Mouse (Mus musculus): ENCODE data around the gene 4930412O13Rik. TPM values are rescaled to one million over a fixed set of nuclear protein-coding genes. Genes with fewer than 3 reads are reported as not detected.

4930412O13Rik gene
- total and polyA plus RNA-seq, 3 experiments: 0.28 TPM; not detected in 2

GRCm38 (mm10) chr2:9884533-9885216 lies 3.6 kb downstream of the 4930412O13Rik start:
- H3K9me3 ChIP-seq (replicated peaks; ENCODE audit: insufficient read depth, low read length): no peaks in the 10 kb centered on the region
- no peak for DNase-seq (ENCODE audit: low read depth, low spot score)
- H3K79me2 ChIP-seq (ENCODE audit: control insufficient read depth, insufficient read depth, low read length, poor library complexity): no peaks in the 10 kb centered on the region
- H3K9ac ChIP-seq (ENCODE audit: control insufficient read depth, low read depth, low read length, poor library complexity, severe bottlenecking): no peak overlapping the region
- H3K27ac ChIP-seq (ENCODE audit: control insufficient read depth, low read depth, low read length): no peak overlapping the region
- H3K36me3 ChIP-seq (ENCODE audit: control insufficient read depth in 1 of 2, insufficient read depth in 2 of 2, low read length in 2 of 2): no peaks in the 10 kb centered on the region
- H3K27me3 ChIP-seq (ENCODE audit: control insufficient read depth in 1 of 2, insufficient read depth in 2 of 2, low read length in 2 of 2): no peaks in the 10 kb centered on the region
- TF ChIP-seq ELF1 (IDR thresholded peaks at IDR 0.05; ENCODE audit: low read depth, low read length): no peak
- H3K4me1 ChIP-seq (ENCODE audit: control insufficient read depth in 1 of 2, insufficient read depth in 2 of 2, low read length in 2 of 2): no peaks in the 10 kb centered on the region
- H3K4me3 ChIP-seq (ENCODE audit: control insufficient read depth in 1 of 2, insufficient read depth in 1 of 2, low read depth in 2 of 2, low read length in 2 of 2): no peak overlapping the region

DNA sequence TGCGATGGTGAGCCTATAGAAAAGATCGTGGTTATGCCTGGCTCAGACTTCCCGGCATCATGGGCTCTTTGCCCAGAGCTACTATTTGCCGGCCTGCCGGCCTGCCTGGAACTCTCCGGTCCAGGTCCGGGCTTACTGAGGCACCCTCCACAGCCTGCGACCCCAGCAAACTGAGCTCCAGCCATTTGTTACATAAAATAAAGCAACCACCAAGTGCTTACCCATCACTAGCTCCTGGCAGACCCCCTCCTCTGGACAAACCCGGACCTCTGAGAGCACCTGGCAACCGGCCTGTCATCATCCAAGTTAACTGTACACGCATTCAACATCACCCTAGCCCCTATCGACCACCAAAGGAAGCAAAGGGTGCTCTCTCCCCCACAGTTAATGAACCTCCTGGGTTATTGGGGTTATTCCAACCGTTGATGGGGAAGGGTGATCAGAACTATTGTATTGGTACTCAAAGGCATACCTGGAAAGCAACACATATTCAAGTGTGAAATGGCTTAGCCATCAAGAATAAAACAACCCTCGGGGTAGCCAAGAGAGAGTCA lies 4.2 kb downstream of the 4930412O13Rik start:
- Histone ChIP-seq H3K4me3 (ENCODE audit: control insufficient read depth in 1 of 2, insufficient read depth in 1 of 2, low read depth in 2 of 2, low read length in 2 of 2) (no peak overlapping the region), H3K36me3 (ENCODE audit: control insufficient read depth in 1 of 2, insufficient read depth in 2 of 2, low read length in 2 of 2) (no peaks in the 10 kb centered on the region; a peak in 1 of 4 replicates), H3K9me3 (replicated peaks; ENCODE audit: insufficient read depth, low read length) (no peaks in the 10 kb centered on the region), H3K79me2 (ENCODE audit: control insufficient read depth, insufficient read depth, low read length, poor library complexity) (no peaks in the 10 kb centered on the region), H3K9ac (ENCODE audit: control insufficient read depth, low read depth, low read length, poor library complexity, severe bottlenecking) (no peak overlapping the region), H3K27ac (ENCODE audit: control insufficient read depth, low read depth, low read length) (no peak overlapping the region), H3K4me1 (ENCODE audit: control insufficient read depth in 1 of 2, insufficient read depth in 2 of 2, low read length in 2 of 2) (no peaks in the 10 kb centered on the region; a peak in 1 of 4 replicates), H3K27me3 (ENCODE audit: control insufficient read depth in 1 of 2, insufficient read depth in 2 of 2, low read length in 2 of 2) (no peaks in the 10 kb centered on the region)
- TF ChIP-seq MYB (IDR thresholded peaks at IDR 0.05; ENCODE audit: low read depth, low read length) (no peak), CHD1 (IDR thresholded peaks at IDR 0.05; ENCODE audit: low read depth, low read length) (no peak), KAT2A (conservative IDR thresholded peaks at IDR 0.05; ENCODE audit: low read depth, low read length) (no peak), GABPA (IDR thresholded peaks at IDR 0.05; ENCODE audit: low read depth, low read length) (no peak), JUND (IDR thresholded peaks at IDR 0.05; ENCODE audit: low read depth, low read length) (no peak), CTCF (IDR thresholded peaks at IDR 0.05 in 2 of 3, conservative IDR thresholded peaks at IDR 0.05 in 1 of 3; ENCODE audit: control insufficient read depth in 1 of 3, insufficient read depth in 1 of 3, low read depth in 2 of 3, low read length in 3 of 3, poor library complexity in 1 of 3, severe bottlenecking in 1 of 3) (no peak), MYC (IDR thresholded peaks at IDR 0.05; ENCODE audit: low read depth, low read length) (no peak)
- DNase-seq (ENCODE audit: low read depth, low spot score): no peak

- Histone ChIP-seq H3K9ac (ENCODE audit: control insufficient read depth, low read depth, low read length, poor library complexity, severe bottlenecking) (no peak overlapping the region), H3K4me3 (ENCODE audit: control insufficient read depth in 1 of 2, insufficient read depth in 1 of 2, low read depth in 2 of 2, low read length in 2 of 2) (no peak overlapping the region), H3K4me1 (ENCODE audit: control insufficient read depth in 1 of 2, insufficient read depth in 2 of 2, low read length in 2 of 2) (peaks cover 0 to 3% of the 10 kb centered on the region in 2 experiments; a peak in 1 of 4 replicates), H3K79me2 (ENCODE audit: control insufficient read depth, insufficient read depth, low read length, poor library complexity) (no peaks in the 10 kb centered on the region), H3K27me3 (ENCODE audit: control insufficient read depth in 1 of 2, insufficient read depth in 2 of 2, low read length in 2 of 2) (no peaks in the 10 kb centered on the region), H3K27ac (ENCODE audit: control insufficient read depth, low read depth, low read length) (no peak overlapping the region), H3K9me3 (replicated peaks; ENCODE audit: insufficient read depth, low read length) (no peaks in the 10 kb centered on the region), H3K36me3 (ENCODE audit: control insufficient read depth in 1 of 2, insufficient read depth in 2 of 2, low read length in 2 of 2) (no peaks in the 10 kb centered on the region; a peak in 1 of 4 replicates)
- TF ChIP-seq ELF1 (IDR thresholded peaks at IDR 0.05; ENCODE audit: low read depth, low read length): no peak
- no peak for TF ChIP-seq NRF1 (IDR thresholded peaks at IDR 0.05; ENCODE audit: insufficient read depth, low read depth, low read length, poor library complexity, severe bottlenecking)
- TF ChIP-seq NELFE (IDR thresholded peaks at IDR 0.05; ENCODE audit: low read depth, low read length): no peak
- TF ChIP-seq USF2 (IDR thresholded peaks at IDR 0.05; ENCODE audit: borderline replicate concordance in 1 of 2, insufficient read depth in 1 of 2, low read depth in 1 of 2, low read length in 2 of 2): no peak
- TF ChIP-seq ZC3H11A (IDR thresholded peaks at IDR 0.05; ENCODE audit: low read depth, low read length): no peak
- DNase-seq (ENCODE audit: low read depth, low spot score): no peak
These were observed 5.0 kb downstream of the 4930412O13Rik start for GRCm38 (mm10) chr2:9886031-9886430.

Data from MEL (cell line).